Mouse (Mus musculus) 3134 (cell line): Measurements from ENCODE around the gene B020031M17Rik.
"Not testable (repeated sequence)": the region's sequence is repeated elsewhere in the genome, so short reads cannot be mapped to it uniquely, and the experiment has no call there.

Experiments
- DNase-seq: peaks from one replicate; pipeline ENCODE4 v3.0.0-alpha.2; 2011; ENCODE audit warnings: low spot score; ENCODE audit not compliant: insufficient read length; ENCODE audit errors: extremely low read depth

Gene B020031M17Rik

DNA sequence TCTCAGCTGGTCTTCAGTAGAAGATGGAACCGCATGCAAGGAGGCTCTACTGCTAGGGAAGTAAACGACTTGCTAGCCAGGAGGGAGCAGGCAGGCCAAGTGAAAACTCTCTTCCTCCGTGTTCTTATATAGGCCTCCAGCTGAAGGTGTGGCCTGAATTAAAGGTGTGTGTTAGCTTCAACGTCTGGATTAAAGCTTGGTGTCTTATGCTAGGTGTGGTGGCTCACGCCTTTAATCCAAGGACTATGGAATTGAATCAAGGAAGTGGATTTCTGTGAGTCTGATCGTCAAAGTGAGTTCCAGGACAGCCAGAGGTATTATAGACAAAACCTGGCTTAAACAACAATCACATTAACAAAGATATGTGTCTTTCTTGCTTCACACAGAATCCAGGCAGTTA lies at the start of gene B020031M17Rik:
B020031M17Rik (minus strand) TSS at position 101 of the 400 bp plus-strand sequence.
- DNase-seq, result not testable (repeated sequence)

DNA sequence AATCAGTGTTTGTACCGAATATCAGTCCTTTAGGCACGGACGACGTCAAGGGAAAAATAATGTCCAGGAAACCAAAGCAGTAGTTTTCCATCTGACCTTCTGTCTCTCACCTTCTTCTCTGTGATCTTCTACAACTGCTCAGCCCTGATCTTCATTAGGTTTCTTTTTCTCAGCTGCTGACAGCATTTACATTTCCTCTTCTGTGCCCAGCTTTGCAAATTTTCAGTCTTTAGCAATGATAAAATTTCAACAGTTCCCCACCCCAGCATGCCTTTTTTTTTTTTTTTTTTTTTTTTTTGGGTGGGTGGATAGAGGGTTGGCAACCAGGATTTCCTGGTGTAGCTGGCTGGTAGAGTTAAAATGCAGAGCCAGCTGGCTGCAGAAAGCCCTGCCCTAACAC lies 48.6 kb upstream of the B020031M17Rik start:
- DNase-seq, result not testable (repeated sequence)

DNA sequence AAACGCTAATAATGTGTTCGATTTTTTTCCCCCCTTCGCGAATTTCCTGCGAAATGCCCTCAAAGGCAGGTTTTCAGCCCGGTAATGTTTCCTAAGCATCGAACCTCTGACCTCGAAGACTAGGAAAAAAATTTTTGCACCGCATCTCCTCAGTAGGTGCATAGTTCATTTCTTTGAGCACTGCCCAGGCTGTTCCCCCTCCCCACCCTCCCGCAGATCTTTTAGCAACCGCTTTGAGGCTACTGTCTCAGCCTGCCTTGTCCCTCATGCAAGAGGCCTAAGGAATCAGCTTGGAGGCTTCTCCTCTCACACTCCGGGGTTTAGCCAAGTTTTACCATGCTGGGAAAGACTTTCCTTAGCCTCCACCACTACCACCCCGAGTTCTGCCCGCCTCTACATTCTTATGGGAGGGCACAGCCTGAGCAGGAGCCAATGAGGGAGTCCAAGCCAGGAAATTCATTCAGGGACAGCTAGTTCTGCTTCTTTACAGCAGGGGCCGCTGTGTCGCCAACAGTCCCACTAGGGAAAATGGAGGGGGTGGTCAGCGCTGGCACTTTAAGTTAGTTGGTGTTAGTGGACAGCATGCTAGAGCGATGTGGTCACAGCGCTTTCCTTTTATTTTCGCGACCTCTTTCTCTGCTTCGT lies 48.0 kb upstream of the B020031M17Rik start:
- not testable (repeated sequence) for DNase-seq

DNA sequence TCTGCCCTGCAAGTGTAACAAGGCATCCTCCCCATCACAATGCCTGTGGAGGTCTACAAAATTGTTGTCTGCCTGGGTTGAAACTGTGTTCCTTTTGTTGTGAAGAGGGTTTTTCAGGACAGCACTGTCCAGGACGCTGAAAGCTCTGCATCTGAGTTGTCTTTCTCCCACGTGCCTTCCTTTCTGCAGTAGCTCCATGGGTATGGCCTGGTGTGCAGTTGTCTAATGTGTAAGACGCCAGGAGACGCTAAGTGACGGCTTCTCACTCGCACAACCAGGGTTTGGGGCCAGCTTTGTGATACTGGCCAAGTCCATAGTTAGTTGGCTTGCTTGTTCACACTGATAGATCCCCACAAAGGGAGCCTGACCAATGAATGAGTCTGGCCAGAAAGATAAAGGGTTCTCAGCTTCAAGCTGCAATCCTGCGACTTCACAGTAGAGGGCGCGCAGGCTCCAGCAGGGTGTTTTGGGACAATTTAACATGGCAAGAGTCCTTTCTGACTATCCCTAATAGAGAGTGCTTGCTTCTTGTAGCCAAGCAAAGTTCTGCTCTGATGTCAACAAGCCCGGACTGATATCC lies 41.4 kb upstream of the B020031M17Rik start:
- not testable (repeated sequence) for DNase-seq

DNA sequence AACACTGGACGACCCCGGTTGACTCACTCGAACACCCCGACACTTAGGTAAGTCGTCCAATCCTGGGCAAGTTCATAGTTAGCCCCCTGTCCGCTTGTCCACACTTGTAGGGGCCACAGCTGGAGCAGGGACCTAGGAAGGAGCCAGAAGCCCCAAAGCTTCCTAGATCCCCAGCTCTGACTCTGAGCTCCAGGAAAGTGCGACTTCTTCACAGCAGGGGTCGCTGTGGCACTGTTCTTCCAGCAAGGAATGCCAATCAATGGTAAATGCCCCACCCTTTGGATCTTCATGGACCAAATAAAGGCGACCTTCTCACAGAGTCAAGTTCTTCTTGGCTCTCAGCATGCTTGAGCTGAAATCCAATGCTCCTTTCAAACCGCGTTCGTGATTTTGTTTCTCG lies 40.7 kb upstream of the B020031M17Rik start:
- DNase-seq, result not testable (repeated sequence)

DNA sequence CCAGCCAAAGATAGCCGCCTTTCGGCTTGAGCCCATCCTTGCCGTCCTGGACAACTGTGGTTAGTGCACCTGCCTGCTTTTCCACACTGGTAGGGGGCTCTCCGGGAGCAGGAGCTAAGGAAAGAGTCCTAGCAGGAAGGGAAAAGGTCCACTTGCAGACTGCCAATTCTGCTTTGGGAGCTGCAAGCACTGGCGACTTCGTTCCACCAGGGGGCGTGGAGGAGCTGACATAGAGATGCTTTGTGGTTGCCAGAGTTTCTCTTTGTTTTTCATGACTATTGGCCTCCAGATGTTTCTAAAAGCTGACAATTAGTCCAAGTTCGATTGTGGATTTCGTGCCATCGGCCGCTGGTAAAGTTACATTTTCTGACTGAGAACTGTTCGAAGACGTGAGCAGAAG lies 18.6 kb upstream of the B020031M17Rik start:
- DNase-seq, result not testable (repeated sequence)

DNA sequence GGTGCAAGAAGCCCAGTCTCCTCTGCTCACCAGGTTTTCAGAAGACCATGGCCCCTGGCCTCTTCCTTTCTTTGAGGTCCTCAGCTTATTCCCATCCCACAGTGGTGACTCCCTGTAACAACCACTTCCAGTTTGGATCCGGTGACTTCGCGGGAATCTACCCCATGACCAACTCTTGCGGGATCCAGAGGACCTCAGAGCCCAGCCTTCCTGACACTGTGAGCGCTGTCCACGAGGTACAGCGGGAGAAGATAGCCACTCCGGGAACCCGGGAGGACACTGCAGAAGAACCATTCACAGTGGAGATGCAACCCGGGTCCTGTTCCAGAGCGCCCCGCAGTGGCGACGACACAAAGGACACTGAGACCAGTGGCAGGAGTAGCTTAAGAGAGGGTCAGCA lies 17.6 kb upstream of the B020031M17Rik start:
- DNase-seq, result not testable (repeated sequence)

DNA sequence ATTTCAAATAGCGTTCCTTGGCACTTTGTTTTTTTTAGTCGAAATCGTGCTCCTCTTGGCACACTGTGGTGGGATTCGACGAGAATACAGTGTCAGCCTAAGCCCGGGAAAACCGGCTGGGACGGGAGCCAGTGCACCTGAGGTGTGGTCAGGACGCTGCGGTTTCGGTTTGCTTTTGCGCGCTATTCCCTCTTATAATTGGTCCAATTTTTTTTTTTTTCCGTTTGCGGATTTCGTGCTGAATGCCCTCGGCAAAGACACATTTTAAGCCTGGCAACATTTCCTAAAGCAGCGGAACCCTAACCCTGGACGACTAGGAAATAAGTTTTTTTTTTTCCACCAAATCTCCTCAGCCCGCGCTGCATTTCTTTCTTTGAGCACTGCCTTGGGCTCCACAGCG lies 15.4 kb upstream of the B020031M17Rik start:
- DNase-seq, result not testable (repeated sequence)

DNA sequence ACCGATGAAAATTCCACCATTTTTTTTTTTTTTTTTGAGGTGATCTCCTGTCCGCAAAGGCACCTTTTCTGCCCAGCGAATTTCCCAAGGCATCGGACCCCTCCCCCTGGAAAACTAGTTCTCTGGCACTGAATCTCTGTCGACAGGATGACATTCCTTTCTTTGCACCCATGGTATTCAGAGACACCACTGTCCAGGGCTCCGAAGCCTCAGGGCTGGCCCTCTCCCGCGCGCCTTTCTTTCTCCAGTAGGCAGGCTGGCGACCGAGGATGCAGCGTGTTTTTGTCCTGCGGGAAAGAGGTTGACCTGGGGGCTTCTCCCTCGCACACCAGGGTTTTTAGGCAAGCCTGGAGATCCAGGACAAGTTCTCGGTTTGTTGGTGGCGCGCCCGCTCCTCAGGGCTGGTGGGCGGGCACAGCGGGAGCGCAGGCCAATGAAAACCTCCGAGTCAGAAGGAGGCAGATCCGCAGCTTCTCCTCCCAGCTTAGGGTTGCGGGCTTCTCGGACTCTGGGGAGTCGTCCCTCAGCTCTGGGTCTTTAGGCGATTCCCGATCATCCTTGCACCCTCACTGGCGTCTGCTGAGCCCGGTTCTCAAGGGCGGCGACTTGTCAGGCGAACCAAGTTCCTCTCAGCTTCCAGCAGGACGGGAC lies 14.8 kb upstream of the B020031M17Rik start:
- DNase-seq, result not testable (repeated sequence)

DNA sequence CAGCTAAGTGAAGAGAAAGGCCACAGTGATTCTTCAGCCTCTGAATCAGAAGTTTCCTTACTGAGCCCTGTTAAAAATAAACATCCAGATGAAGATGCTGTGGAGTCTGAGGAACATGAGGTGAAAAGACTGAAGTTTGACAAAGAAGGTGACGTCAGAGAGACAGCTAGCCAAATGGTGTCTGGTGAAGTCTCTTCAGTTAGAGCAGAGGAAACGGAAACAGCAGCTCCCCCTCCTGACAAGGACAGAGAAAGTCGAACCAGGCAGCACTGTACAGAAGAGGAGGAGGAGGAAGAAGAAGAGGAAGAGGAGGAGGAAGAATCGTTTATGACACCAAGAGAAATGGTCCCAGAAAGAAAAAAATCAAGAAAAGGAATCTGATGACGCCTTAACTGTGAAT lies 12.2 kb upstream of the B020031M17Rik start:
- DNase-seq, result not testable (repeated sequence)

DNA sequence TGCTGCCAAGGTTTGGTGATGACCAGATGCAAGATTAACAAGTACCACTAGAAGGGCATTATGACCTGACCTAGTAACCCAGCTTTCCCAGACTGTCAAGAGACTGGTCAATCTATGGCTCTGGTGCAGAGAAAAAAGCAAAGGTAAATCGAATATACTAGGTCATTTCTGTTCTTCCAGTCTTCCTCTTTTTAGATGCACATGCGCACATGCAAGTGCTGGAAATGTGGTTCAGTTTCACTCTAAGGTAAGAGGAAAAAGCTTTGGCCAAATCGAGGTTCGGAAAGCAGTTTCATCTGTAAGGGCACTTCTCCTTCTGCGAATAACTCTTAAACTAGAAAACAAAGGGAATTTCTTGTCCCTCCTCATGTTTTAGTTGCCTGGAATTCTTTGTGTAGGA lies 5.0 kb upstream of the B020031M17Rik start:
- DNase-seq, result not testable (repeated sequence)

DNA sequence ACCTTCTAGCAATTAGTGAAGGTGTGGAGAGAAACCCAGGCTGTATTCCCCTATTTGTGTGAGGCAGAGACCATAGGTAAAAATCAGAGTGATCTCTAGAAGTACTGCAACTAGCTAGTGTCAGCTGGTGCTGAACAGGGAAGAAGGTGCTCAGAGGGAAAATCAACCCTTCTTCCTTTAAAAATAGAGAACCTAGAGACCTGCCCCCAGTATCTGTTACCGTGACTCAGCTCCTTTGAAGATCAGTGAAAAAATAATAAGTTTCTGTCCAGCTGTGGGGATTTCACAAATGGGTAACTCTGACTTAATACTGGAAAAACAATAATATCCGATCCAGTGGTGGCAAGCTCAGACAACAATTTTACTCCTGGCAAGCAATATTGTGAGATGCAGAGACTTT lies 4.5 kb upstream of the B020031M17Rik start:
- DNase-seq, result not testable (repeated sequence)

DNA sequence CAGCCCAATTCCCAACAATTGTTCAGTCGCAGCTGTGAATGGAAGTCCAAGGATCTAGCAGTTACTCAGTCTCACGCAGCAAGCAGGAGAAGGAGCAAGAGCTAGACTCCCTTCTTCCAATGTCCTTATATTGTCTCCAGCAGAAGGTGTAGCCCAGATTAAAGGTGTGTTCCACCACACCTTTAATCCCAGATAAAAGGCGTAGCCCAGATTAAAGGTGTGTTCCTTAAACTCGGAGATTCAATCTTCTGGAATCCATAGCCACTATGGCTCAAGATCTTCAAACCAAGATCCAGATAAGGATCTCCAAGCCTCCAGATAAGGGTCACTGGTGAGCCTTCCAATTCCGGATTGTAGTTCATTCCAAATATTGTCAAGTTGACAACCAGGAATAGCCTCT lies 21.4 kb downstream of the B020031M17Rik start, which contains the start of gene Gm21761:
Gm21761 (minus strand) TSS at position 101 of the 400 bp plus-strand sequence.
- DNase-seq, result not testable (repeated sequence)

DNA sequence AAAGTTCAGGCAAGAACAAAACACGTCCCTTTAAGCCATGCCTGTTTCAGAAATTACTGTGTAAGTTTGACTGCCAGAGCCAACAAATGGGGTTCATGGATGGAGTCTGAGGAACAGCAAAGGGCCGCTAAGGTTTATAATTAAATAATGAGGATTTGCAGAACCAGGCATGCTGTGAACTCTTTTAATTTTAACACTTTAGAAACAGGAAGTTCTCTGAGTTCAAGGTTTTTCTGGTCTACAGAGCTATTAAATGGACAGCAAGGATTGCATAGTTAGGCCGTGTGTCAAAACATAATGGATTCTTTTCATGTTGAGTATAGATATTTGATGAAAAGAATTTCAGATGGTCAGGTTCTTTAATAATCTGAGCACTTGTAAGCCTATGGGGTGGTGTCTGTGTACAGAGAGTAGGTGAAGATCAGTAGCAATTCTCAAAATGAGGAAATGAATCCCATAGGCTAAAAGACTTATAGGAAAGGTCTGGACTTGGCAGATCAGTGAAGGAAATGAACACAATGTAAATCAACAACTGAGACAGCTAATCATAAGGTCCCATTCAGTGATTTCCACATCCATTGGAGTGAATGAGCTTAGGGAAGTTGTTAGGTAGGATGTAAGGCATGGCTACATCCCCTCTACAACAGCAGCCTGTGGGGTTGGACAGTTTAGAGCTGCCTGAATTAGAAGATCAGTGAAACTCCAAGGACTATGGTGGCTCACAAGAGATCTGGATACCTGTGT lies 25.8 kb downstream of the B020031M17Rik start:
- DNase-seq, result not testable (repeated sequence)

DNA sequence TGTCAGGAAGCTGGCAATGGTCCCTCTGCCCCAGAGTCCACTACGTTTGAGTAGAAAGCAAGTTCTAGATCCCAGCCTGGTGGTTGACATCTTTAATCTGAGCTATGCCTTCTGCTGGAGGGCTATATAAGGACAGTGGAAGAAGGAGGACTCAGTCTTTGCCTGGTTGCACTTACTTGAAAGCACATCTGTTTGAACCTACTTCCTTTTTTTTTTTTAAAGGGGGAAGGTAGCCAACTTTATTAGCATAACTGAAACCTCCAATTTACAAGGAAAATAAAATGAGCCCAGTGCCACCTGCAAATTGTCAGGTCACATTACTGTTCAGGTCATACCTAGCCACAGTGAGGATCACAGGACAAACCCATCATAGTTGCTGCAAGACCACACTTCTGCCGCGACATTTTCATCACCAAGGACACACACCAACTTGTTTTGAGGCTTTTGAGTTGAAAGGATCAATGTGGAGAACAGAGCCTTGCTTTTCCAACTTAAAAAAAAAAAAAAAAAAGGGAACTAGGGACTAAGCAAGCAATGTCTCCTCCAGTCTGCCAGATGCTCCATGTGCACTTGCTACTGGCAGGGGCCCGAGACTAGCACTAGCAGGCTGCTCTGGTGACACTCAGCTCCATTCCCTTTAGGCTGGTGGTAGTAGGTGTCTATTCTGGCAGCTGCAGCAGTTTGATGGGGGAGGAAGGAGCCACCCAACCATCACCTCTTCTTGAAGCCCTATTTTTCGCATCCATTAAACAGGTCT lies 33.5 kb downstream of the B020031M17Rik start:
- not testable (repeated sequence) for DNase-seq

DNA sequence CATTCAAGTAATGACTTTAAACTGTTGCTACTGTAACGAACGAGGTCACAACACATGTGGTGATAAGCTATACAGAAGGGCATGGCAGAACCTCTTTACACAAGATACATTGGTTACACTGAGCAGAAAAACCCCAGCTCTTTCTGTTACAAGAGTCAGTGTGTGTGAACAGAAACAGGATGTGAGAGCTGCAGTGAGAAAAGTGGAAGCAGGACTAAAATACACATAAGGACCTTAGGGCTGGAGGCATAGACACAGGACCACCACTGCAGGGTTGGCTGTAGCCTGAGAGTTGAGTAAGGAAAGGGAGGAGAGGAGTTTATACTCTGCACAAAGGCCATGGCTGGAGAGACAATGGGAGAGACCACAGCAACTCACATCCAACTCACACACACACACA lies 34.2 kb downstream of the B020031M17Rik start:
- not testable (repeated sequence) for DNase-seq
